Mouse (Mus musculus) embryonic facial prominence, embryonic 15.5 days (tissue): ENCODE measurements around the gene Acvr1c. TPM values are rescaled to one million over a fixed set of nuclear protein-coding genes. Genes with fewer than 3 reads are reported as not detected.
A peak's percentile ranks its signal among the peaks of the same experiment; 100 is the strongest.

Experiments
- ATAC-seq: fragments of 200-750 bp; cut with Nextera tagmentation; 2 replicates; pipeline ENCODE4 v1.8.0; 2017; ENCODE audit warnings: low read depth, moderate TSS enrichment; ENCODE audit not compliant: insufficient number of reproducible peaks, low FRiP score, low TSS enrichment
- H3K27ac ChIP-seq: fragments of 300-500 bp; sonication (generic); replicated peaks from 2 replicates; pipeline ENCODE4 v1.5.1; 2015; ENCODE audit warnings: mild to moderate bottlenecking, inconsistent platforms
- H3K27me3 ChIP-seq: fragments of 300-500 bp; sonication (generic); 2 replicates; pipeline ENCODE4 v1.6.1; 2015; ENCODE audit warnings: inconsistent platforms
- H3K36me3 ChIP-seq: fragments of 300-500 bp; sonication (generic); 2 replicates; pipeline ENCODE4 v1.6.1; 2015; ENCODE audit warnings: mild to moderate bottlenecking, inconsistent platforms
- H3K4me1 ChIP-seq: fragments of 300-500 bp; sonication (generic); 2 replicates; pipeline ENCODE4 v1.6.1; 2015; ENCODE audit warnings: inconsistent platforms
- H3K4me2 ChIP-seq: fragments of 300-500 bp; sonication (generic); replicated peaks from 2 replicates; pipeline ENCODE4 v1.6.1; 2015; ENCODE audit warnings: mild to moderate bottlenecking, inconsistent platforms
- H3K4me3 ChIP-seq: fragments of 300-500 bp; sonication (generic); replicated peaks from 2 replicates; pipeline ENCODE4 v1.5.1; 2015; ENCODE audit warnings: mild to moderate bottlenecking, inconsistent platforms
- H3K9ac ChIP-seq: fragments of 300-500 bp; sonication (generic); 2 replicates; pipeline ENCODE4 v1.6.1; 2015; ENCODE audit warnings: inconsistent platforms
- H3K9me3 ChIP-seq: fragments of 300-500 bp; sonication (generic); replicated peaks from 2 replicates; pipeline ENCODE4 v1.6.1; 2016; ENCODE audit warnings: inconsistent platforms
- WGBS: fragments of 180-500 bp; shearing (Covaris S2); methylation state at CpG from one replicate; pipeline ENCODE4 v1.1.7; 2015; 5-methylcytosine and 5-hydroxymethylcytosine counted together
- polyA plus RNA-seq: library from polyadenylated mRNA; unstranded; fragments of >200 nt; fragmentation: Nextera tagmentation; extraction: Ambion mirVana; gene quantifications from 2 replicates; pipeline ENCODE4 v1.2.1, GENCODE M21; 2015

Acvr1c gene
- polyA plus RNA-seq = 0.31 and 0.35 TPM in 2 replicates

DNA sequence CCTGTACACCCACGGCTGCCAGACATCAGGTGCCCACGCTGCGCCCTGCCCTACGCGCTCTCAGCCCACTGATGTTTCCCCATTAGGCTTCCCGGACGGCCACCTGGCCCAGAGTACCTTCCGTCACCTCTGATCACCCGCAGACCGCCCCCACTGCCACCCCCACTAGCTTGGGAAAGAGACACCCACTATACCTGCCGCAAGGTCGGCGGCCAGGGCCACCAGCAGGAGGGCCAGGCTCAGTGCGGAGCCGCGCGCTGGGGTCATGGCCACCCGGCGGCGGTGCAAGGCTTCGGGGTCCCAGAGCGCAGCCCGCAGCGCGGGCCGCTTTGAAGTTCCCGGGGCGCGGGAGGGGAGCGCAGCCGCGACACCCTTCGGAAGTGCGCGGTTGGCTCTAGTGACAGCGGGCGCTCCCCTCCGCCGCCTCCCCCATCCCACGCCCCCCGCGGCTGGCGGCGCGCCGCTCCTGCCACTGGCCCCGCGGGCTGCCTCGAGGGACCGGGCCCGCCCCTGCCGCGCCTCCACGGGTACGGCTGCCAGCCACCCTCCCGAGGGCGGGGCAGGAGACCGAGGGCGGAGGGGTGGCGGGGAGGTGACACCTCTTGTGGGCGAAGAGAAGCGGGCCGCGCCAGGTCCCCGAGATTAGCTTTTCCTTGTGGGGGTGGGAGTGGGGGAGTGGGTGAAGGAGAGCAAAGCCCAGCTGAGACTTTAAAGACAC lies at the start of gene Acvr1c:
TSS of gene Acvr1c (minus strand) at position 482 of the 718 bp plus-strand sequence.
- peak within 1 kb of the TSS; percentile 100 for H3K4me2 ChIP-seq
- peak within 1 kb of the TSS; percentile 59 for H3K4me3 ChIP-seq
- no peaks in the 10 kb centered on the region for H3K9me3 ChIP-seq
- H3K4me1 ChIP-seq = peaks cover 16% of the 10 kb centered on the region
- no peak within 1 kb of the TSS for H3K27ac ChIP-seq
- WGBS = under 1% methylated on average over 51 of the region's 65 CpGs
- peak within 1 kb of the TSS; percentile 35; the same call in 1 of the 2 replicates for H3K9ac ChIP-seq
- H3K27me3 ChIP-seq = peaks cover 12% of the 10 kb centered on the region
- peak; percentile 78 for ATAC-seq
- no peaks in the 10 kb centered on the region for H3K36me3 ChIP-seq

DNA sequence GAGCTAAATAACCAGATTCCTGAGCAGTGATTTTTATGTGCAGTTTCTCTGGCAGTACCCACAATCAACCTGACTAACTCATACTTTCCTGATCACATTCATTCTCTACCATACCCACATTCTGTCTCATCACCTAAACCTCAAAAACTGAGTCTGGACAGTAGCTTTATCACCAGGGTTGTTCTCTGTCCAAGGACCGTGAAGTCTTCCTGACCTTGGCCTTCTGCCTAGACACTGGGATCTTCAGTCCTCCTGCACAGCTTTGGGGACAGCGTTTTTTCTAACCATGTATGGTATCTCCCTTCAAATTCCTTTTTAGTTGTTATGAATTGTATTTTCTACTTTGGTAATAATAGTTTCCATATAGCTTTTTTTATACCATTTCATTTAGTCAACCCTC lies 45.8 kb upstream of the Acvr1c start:
- H3K4me3 ChIP-seq = no peak overlapping the region
- H3K9ac ChIP-seq = no peak overlapping the region
- H3K4me1 ChIP-seq = no peaks in the 10 kb centered on the region
- H3K27me3 ChIP-seq = no peaks in the 10 kb centered on the region
- no peak overlapping the region for H3K27ac ChIP-seq
- H3K36me3 ChIP-seq = no peaks in the 10 kb centered on the region
- no peak overlapping the region for H3K4me2 ChIP-seq
- 86% methylated on average over 2 of the region's 2 CpGs for WGBS
- ATAC-seq = no peak
- no peaks in the 10 kb centered on the region for H3K9me3 ChIP-seq

DNA sequence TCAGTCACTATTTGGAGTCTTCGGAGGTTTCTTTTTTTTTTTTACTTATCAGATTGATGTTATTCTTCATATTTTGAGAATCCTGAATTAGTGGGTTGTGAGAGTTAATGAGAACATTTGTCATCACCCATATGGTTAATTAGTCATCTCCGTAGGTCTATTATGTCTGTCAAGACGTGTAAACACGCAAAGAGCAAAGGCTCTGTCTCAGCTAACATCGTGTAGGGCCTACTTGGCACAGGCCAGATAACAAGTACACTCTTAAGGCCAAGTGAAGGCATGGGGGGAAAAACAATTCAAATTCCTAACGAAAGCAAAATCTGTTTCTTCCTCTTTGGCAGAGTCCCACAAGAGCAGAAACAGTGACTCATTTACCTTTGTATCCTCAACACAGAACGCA lies 30.9 kb upstream of the Acvr1c start:
- Histone ChIP-seq H3K4me1 (no peaks in the 10 kb centered on the region), H3K9ac (no peak overlapping the region), H3K27me3 (no peaks in the 10 kb centered on the region), H3K4me2 (no peak overlapping the region), H3K4me3 (no peak overlapping the region), H3K36me3 (no peaks in the 10 kb centered on the region), H3K9me3 (no peaks in the 10 kb centered on the region), H3K27ac (no peak overlapping the region)
- WGBS = 80% methylated on average over 7 of the region's 7 CpGs
- no peak for ATAC-seq

DNA sequence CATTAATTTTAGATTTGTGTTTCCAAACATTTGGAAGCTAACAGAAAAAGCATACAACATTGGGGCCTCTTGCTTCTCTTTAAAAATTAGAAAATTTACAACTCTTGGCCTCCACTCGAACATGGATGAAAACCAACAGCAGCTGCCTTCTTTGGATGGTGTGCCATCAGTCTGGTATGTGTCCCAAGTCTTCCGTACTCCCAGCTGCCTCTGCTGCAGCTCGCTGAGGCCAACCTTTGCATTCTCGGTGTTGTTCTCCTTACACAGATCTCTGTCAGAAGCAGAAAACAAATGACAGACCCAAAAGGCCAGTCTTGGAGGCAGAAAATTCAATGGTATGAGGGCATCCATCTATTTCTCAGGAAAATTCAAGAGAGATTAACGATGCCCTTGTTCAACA lies 22.3 kb upstream of the Acvr1c start:
- Histone ChIP-seq H3K27ac (no peak overlapping the region), H3K36me3 (no peaks in the 10 kb centered on the region), H3K4me3 (no peak overlapping the region), H3K4me2 (no peak overlapping the region), H3K9me3 (no peaks in the 10 kb centered on the region), H3K4me1 (no peaks in the 10 kb centered on the region), H3K27me3 (no peaks in the 10 kb centered on the region), H3K9ac (no peak overlapping the region)
- WGBS = 67% methylated on average over 5 of the region's 5 CpGs
- ATAC-seq = no peak

DNA sequence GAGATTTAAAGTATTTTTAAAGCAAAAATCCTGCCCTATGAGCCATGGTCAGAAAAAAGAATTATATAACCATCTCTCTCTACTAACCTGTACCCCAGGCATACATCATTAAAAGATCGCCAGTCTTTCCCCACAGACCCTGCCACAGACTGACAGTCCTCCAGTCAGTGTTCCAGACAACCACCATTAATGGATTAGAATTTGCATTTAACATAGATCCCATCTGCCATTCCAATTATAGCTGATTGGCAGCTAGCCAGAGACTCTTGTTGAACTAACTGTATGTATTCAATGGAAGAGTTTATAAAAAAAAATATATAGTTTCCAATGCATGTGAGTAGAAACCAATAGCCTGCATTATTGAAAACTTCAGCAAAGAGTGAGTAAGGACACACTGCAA lies 21.8 kb upstream of the Acvr1c start:
- ATAC-seq = no peak
- H3K4me1 ChIP-seq = no peaks in the 10 kb centered on the region
- no peak overlapping the region for H3K4me2 ChIP-seq
- H3K27me3 ChIP-seq = no peaks in the 10 kb centered on the region
- 45% methylated on average over 1 of the region's 1 CpGs for WGBS
- H3K9me3 ChIP-seq = no peaks in the 10 kb centered on the region
- H3K4me3 ChIP-seq = no peak overlapping the region
- no peak overlapping the region for H3K27ac ChIP-seq
- H3K36me3 ChIP-seq = no peaks in the 10 kb centered on the region
- H3K9ac ChIP-seq = no peak overlapping the region

DNA sequence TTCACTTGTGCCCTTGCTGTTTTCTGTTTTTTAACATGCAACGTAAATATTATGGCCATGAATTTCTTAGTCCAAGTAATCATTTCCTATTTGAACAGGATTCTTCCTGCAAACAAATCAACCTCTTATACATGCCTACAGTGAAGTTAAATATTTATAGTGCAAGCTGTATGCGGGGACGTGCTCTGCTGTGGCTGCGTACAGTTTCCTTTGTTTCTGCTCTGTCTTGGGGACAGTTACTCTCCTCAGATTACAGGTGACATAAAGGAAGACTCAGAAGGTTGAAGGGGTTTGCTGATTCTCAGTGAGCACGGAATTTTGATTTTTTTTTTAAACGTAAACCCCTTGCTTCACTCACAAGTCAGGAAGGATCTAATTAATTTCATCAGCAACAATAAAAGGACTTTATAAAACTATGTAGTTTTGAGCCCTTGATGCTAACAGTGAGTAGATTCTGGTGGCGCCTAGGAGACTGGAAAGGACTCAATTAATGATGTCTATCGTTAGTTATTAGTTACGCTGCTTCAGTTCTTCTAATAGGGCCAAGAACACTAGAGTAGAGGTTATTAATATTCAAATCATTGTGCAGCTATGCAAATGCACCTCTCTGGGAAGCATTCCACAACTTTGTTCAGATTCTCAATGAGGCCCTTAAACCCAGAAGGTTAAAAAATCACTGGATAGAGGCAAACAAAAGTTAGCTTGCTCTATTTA lies 19.9 kb upstream of the Acvr1c start:
- H3K27ac ChIP-seq = no peak overlapping the region
- no peaks in the 10 kb centered on the region for H3K4me1 ChIP-seq
- no peaks in the 10 kb centered on the region for H3K9me3 ChIP-seq
- 69% methylated on average over 9 of the region's 9 CpGs for WGBS
- H3K36me3 ChIP-seq = no peaks in the 10 kb centered on the region
- no peaks in the 10 kb centered on the region for H3K27me3 ChIP-seq
- no peak for ATAC-seq
- no peak overlapping the region for H3K9ac ChIP-seq
- no peak overlapping the region for H3K4me2 ChIP-seq
- H3K4me3 ChIP-seq = no peak overlapping the region

DNA sequence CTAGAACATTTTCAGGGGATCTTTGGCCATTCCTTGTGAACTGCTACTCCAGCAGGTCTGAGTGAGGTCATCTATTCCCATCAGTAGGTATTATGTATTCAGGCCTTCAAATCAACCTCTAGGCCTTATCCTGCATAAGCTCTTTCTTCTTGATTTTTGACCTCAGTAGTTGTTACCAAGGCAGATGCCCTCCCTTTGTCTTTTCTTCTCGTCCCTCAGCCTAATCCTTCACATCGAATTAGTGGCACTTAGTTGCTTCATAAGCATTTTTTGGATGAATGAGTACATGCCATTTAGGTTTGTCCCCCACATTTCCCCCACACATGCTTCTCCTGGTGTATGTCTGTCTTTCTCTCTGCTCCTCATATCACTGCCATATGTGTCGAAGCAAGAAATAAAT lies 8.5 kb upstream of the Acvr1c start:
- no peaks in the 10 kb centered on the region for H3K27me3 ChIP-seq
- WGBS = 54% methylated on average over 3 of the region's 3 CpGs
- no peaks in the 10 kb centered on the region for H3K9me3 ChIP-seq
- no peak for ATAC-seq
- H3K27ac ChIP-seq = no peak overlapping the region
- no peak overlapping the region for H3K4me3 ChIP-seq
- no peak overlapping the region for H3K4me2 ChIP-seq
- no peaks in the 10 kb centered on the region for H3K4me1 ChIP-seq
- H3K36me3 ChIP-seq = no peaks in the 10 kb centered on the region
- H3K9ac ChIP-seq = no peak overlapping the region

DNA sequence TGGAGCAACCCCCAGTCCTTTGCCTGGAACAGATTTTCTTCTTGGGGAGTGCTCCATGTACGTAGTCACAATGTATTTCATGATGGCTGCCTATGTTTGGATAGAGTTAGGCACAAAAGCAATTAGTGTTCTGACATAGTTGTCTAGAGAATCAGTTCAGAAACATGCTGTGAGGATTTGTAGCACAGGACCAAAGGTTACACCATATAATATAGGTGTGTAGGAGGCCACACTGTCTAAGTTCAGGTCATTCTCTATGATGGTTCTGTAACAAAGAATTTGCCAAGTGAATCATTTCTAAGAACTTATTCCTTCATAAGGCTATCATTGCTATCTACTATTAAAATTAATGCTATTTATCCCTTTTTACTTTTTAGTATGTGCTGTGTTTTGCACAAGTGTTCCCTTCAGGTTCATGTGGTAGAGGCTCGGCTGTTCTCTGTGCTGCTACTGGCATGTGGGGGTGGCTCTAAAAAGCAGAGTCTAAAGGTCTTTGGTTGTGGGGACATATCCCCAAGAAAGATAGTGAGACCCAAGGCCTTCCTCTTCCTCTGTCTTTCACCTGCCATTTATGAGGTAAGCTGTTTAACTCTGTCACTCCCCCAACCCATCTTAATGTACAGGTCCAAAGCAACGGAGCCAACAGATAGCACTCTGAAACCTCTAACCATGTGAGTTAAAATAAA lies 3.8 kb upstream of the Acvr1c start:
- WGBS = 92% methylated on average over 3 of the region's 3 CpGs
- Histone ChIP-seq H3K27ac (no peak overlapping the region), H3K9ac (no peak overlapping the region), H3K4me2 (no peak overlapping the region), H3K9me3 (no peaks in the 10 kb centered on the region), H3K36me3 (no peaks in the 10 kb centered on the region), H3K27me3 (peaks cover 12% of the 10 kb centered on the region), H3K4me3 (no peak overlapping the region), H3K4me1 (peaks cover 16% of the 10 kb centered on the region)
- ATAC-seq = no peak

DNA sequence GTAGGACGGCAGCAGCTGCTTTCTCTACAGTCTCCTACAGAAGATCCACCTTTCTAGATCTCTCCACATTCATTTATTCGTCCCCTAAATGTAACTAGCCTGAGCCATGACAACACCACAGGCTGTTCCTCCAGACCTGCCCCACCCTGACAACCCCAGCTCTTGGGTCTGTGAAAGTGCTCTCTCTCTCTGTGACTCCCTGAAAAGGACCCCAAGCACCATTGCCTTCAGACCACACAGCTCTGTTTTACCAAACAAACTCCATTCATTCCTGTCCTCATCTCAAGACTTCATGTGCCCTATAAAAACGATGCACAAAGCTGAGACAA lies 401 bp upstream of the Acvr1c start:
- H3K27ac ChIP-seq = no peak overlapping the region
- H3K36me3 ChIP-seq = no peaks in the 10 kb centered on the region
- WGBS = 12% methylated on average over 3 of the region's 3 CpGs
- H3K4me3 ChIP-seq = peak overlapping the region; percentile 59
- H3K9ac ChIP-seq = no peak overlapping the region
- peak overlapping the region; percentile 100 for H3K4me2 ChIP-seq
- peaks cover 16% of the 10 kb centered on the region for H3K4me1 ChIP-seq
- H3K9me3 ChIP-seq = no peaks in the 10 kb centered on the region
- H3K27me3 ChIP-seq = peaks cover 12% of the 10 kb centered on the region
- no peak for ATAC-seq

DNA sequence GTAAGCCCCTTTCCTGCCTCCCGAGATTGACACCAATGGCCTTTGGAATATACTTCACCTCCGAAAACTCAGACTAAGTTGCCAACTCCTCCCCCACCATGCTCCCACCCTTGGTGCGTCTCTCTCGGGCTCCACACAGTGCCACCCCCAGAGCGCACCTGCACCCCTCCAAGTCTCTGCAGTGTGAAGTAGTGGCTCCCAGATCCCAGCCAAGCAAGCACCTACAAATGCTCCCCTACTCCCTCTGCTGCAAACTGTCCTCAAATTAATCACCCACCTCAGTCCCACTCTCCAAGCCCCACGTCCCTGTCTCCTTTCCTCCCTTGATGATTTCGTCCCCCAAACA lies 654 bp downstream of the Acvr1c start:
- Histone ChIP-seq H3K4me1 (peaks cover 16% of the 10 kb centered on the region), H3K4me2 (peak overlapping the region; percentile 100), H3K27me3 (peaks cover 12% of the 10 kb centered on the region), H3K9ac (peak overlapping the region; percentile 35; the same call in 1 of the 2 replicates), H3K36me3 (no peaks in the 10 kb centered on the region), H3K9me3 (no peaks in the 10 kb centered on the region), H3K27ac (no peak overlapping the region), H3K4me3 (peak overlapping the region; percentile 59)
- 0% methylated on average over 7 of the region's 7 CpGs for WGBS
- peak; percentile 39; the same call in 1 of the 2 replicates for ATAC-seq

DNA sequence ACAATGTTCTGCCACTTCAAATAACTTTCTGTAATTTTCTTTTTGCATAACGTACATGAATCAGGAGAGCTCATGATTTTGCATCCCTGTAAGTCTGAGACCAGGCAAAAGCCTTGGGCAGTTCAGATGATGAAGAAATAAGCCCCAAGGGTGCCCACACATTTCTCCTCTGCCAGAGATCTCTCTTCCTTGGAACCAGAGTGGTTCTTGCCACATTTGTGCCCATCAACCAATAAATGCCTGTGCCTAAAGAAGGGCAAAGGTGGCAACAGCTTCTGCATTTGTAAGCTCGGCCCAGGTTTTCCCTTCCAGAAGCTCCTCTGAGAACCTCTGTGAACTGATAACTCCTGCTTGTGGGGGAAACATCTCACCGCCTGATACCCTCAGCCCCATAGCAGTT lies 3.3 kb downstream of the Acvr1c start:
- Histone ChIP-seq H3K9ac (no peak overlapping the region), H3K36me3 (no peaks in the 10 kb centered on the region), H3K9me3 (no peaks in the 10 kb centered on the region), H3K4me2 (no peak overlapping the region), H3K27me3 (peaks cover 12% of the 10 kb centered on the region), H3K4me1 (peaks cover 16% of the 10 kb centered on the region), H3K4me3 (no peak overlapping the region), H3K27ac (no peak overlapping the region)
- WGBS = 78% methylated on average over 3 of the region's 3 CpGs
- no peak for ATAC-seq
